Mouse (Mus musculus) heart, embryonic 11.5 days (tissue): ENCODE data around the gene Camkk1. TPM values are rescaled to one million over a fixed set of nuclear protein-coding genes. Genes with fewer than 3 reads are reported as not detected.

ENCODE experiments used
- ATAC-seq: fragments of 200-750 bp; cut with Nextera tagmentation; replicated peaks from 2 replicates; pipeline ENCODE4 v1.8.0; 2017; ENCODE audit warnings: moderate library complexity; ENCODE audit not compliant: insufficient number of reproducible peaks, low FRiP score, low TSS enrichment
- H3K27ac ChIP-seq: fragments of 300-500 bp; sonication (generic); 2 replicates; pipeline ENCODE4 v1.5.1; 2014; ENCODE audit warnings: mild to moderate bottlenecking, low read depth, low read length
- H3K27me3 ChIP-seq: fragments of 300-500 bp; sonication (generic); 2 replicates; pipeline ENCODE4 v1.6.1; 2014; ENCODE audit warnings: mild to moderate bottlenecking, low read length, mixed read lengths; ENCODE audit not compliant: control insufficient read depth, insufficient read depth
- H3K36me3 ChIP-seq: fragments of 300-500 bp; sonication (generic); 2 replicates; pipeline ENCODE4 v1.6.1; 2014; ENCODE audit warnings: mild to moderate bottlenecking, low read length, moderate library complexity, mixed read lengths; ENCODE audit not compliant: control insufficient read depth, insufficient read depth
- H3K4me1 ChIP-seq: fragments of 300-500 bp; sonication (generic); 2 replicates; pipeline ENCODE4 v1.6.1; 2014; ENCODE audit warnings: low read length; ENCODE audit not compliant: control insufficient read depth, insufficient read depth
- H3K4me2 ChIP-seq: fragments of 300-500 bp; sonication (generic); 2 replicates; pipeline ENCODE4 v1.6.1; 2014; ENCODE audit warnings: mild to moderate bottlenecking, moderate library complexity
- H3K4me3 ChIP-seq: fragments of 300-500 bp; sonication (generic); 2 replicates; pipeline ENCODE4 v1.5.1; 2014; ENCODE audit warnings: low read depth, low read length
- H3K9ac ChIP-seq: fragments of 300-500 bp; sonication (generic); 2 replicates; pipeline ENCODE4 v1.6.1; 2014; ENCODE audit warnings: mild to moderate bottlenecking, low read depth, low read length, moderate library complexity
- H3K9me3 ChIP-seq: fragments of 300-500 bp; sonication (generic); replicated peaks from 2 replicates; pipeline ENCODE4 v1.6.1; 2016; ENCODE audit warnings: low read length; ENCODE audit not compliant: control insufficient read depth
- WGBS: fragments of 180-500 bp; shearing (Covaris S2); extraction: QIAGEN DNeasy Blood & Tissue Kit; methylation state at CpG from one replicate; pipeline ENCODE4 v1.1.7; 2014; ENCODE audit not compliant: insufficient replicate concordance; 5-methylcytosine and 5-hydroxymethylcytosine counted together
- polyA plus RNA-seq: library from polyadenylated mRNA; unstranded; fragments of >200 nt; fragmentation: Nextera tagmentation; extraction: Ambion mirVana; gene quantifications from 2 replicates; pipeline ENCODE4 v1.2.1, GENCODE M21; 2014

The Camkk1 gene
- polyA plus RNA-seq, 1 experiment from 2014 or later, result 1.3 TPM

GRCm38 (mm10) chr11:73036889-73037288 is 18.1 kb downstream of the Camkk1 start:
- Histone ChIP-seq H3K27ac (no peak overlapping the region), H3K9me3 (no peaks in the 10 kb centered on the region), H3K9ac (no peak overlapping the region), H3K27me3 (peaks cover 3% of the 10 kb centered on the region; the same call in 1 of the 2 replicates), H3K4me3 (no peak overlapping the region), H3K4me2 (no peak overlapping the region), H3K36me3 (no peaks in the 10 kb centered on the region), H3K4me1 (peaks cover 13% of the 10 kb centered on the region; the same call in 1 of the 2 replicates)
- no peak for ATAC-seq
- WGBS, result 47% methylated on average over 6 of the region's 6 CpGs

GRCm38 (mm10) chr11:73037691-73038090 is 18.9 kb downstream of the Camkk1 start:
- Histone ChIP-seq H3K9ac (no peak overlapping the region), H3K27ac (no peak overlapping the region), H3K4me2 (no peak overlapping the region), H3K4me1 (peaks cover 13% of the 10 kb centered on the region; the same call in 1 of the 2 replicates), H3K4me3 (no peak overlapping the region), H3K9me3 (no peaks in the 10 kb centered on the region), H3K36me3 (no peaks in the 10 kb centered on the region), H3K27me3 (peaks cover 3% of the 10 kb centered on the region; the same call in 1 of the 2 replicates)
- ATAC-seq, result no peak
- WGBS, result 85% methylated on average over 3 of the region's 3 CpGs

- ATAC-seq, result no peak
Measured at GRCm38 (mm10) chr11:73039102-73039799, 20.4 kb downstream of the Camkk1 start.

GRCm38 (mm10) chr11:73044229-73044755 is 25.5 kb downstream of the Camkk1 start:
- Histone ChIP-seq H3K36me3 (no peaks in the 10 kb centered on the region), H3K9me3 (no peaks in the 10 kb centered on the region), H3K4me3 (no peak overlapping the region), H3K27me3 (no peaks in the 10 kb centered on the region), H3K4me2 (no peak overlapping the region), H3K9ac (no peak overlapping the region), H3K4me1 (peaks cover 15% of the 10 kb centered on the region), H3K27ac (no peak overlapping the region)
- 52% methylated on average over 6 of the region's 6 CpGs for WGBS
- ATAC-seq, result no peak

More at GRCm38 (mm10) chr11:73039102-73039799, 20.4 kb downstream of the Camkk1 start:
- Histone ChIP-seq H3K9me3 (no peaks in the 10 kb centered on the region), H3K4me3 (no peak overlapping the region), H3K36me3 (no peaks in the 10 kb centered on the region), H3K27ac (no peak overlapping the region), H3K9ac (no peak overlapping the region), H3K27me3 (no peaks in the 10 kb centered on the region), H3K4me1 (peaks cover 14% of the 10 kb centered on the region; the same call in 1 of the 2 replicates), H3K4me2 (no peak overlapping the region)
- WGBS, result 53% methylated on average over 9 of the region's 9 CpGs

- no peaks in the 10 kb centered on the region for H3K27me3 ChIP-seq
- H3K36me3 ChIP-seq, result no peaks in the 10 kb centered on the region; the same call in 1 of the 2 replicates
- WGBS, result 58% methylated on average over 4 of the region's 4 CpGs
- no peak overlapping the region for H3K4me2 ChIP-seq
- H3K4me3 ChIP-seq, result no peak overlapping the region
- no peak for ATAC-seq
- H3K9ac ChIP-seq, result no peak overlapping the region
- H3K4me1 ChIP-seq, result peaks cover 19% of the 10 kb centered on the region
- no peaks in the 10 kb centered on the region for H3K9me3 ChIP-seq
- no peak overlapping the region for H3K27ac ChIP-seq
Measured at GRCm38 (mm10) chr11:73044789-73045188, 26.0 kb downstream of the Camkk1 start.

GRCm38 (mm10) chr11:73047542-73047996 is 28.8 kb downstream of the Camkk1 start, which contains the start of gene Ncbp3:
Gene Ncbp3, plus strand, starts transcription at chr11:73047783.
- Histone ChIP-seq H3K4me3 (peak within 1 kb of the TSS; percentile 58), H3K36me3 (peaks cover 5% of the 10 kb centered on the region; the same call in 1 of the 2 replicates), H3K9me3 (no peaks in the 10 kb centered on the region), H3K4me2 (peak within 1 kb of the TSS; percentile 88), H3K27me3 (no peaks in the 10 kb centered on the region), H3K4me1 (peaks cover 22% of the 10 kb centered on the region), H3K9ac (peak within 1 kb of the TSS; percentile 82), H3K27ac (peak within 1 kb of the TSS; percentile 73)
- 1% methylated on average over 39 of the region's 39 CpGs for WGBS
- peak; percentile 90 for ATAC-seq

GRCm38 (mm10) chr11:73048030-73048876 is 29.4 kb downstream of the Camkk1 start:
- Histone ChIP-seq H3K9me3 (no peaks in the 10 kb centered on the region), H3K27me3 (no peaks in the 10 kb centered on the region), H3K36me3 (peaks cover 5% of the 10 kb centered on the region; the same call in 1 of the 2 replicates), H3K4me2 (peak overlapping the region; percentile 88), H3K4me3 (peak overlapping the region; percentile 58), H3K9ac (peak overlapping the region; percentile 82), H3K27ac (peak overlapping the region; percentile 73), H3K4me1 (peaks cover 24% of the 10 kb centered on the region)
- peak; percentile 53; the same call in 1 of the 2 replicates for ATAC-seq
- 1% methylated on average over 55 of the region's 55 CpGs for WGBS

- peak overlapping the region; percentile 22; the same call in 1 of the 2 replicates for H3K27ac ChIP-seq
- peak overlapping the region; percentile 88 for H3K4me2 ChIP-seq
- H3K9ac ChIP-seq, result 0 out of 2 replicates have a peak overlapping the region, but pooled peaks have one; percentile 34
- no peaks in the 10 kb centered on the region for H3K9me3 ChIP-seq
- peaks cover 22% of the 10 kb centered on the region for H3K4me1 ChIP-seq
- no peak for ATAC-seq
- 8% methylated on average over 4 of the region's 4 CpGs for WGBS
- H3K4me3 ChIP-seq, result peak overlapping the region; percentile 58; the same call in 1 of the 2 replicates
- no peaks in the 10 kb centered on the region for H3K27me3 ChIP-seq
- H3K36me3 ChIP-seq, result peaks cover 9% of the 10 kb centered on the region
Measured at GRCm38 (mm10) chr11:73049335-73049734, 30.5 kb downstream of the Camkk1 start.
